In the genomic region with DNA sequence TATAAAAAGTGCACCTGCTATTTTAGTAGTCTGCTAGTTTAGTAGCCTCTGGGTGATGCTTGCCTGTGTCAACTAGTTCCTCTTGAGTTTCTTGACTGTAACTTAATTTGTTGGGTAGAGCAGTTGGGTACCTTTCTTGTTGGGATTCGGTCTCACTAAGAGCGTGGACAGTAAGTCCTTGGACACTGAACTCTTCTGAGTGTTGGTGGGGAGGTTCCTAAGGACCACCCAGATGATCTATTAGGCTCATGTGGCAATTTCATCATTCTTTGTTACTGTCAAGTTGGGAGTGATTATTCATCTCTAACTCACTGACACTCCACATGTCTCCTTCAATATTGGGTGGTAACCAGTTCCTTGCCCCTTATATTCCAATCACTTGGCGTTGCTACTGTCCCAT, we compare ENCODE assay signal across 17 mouse cellular contexts.
"Had no signal": no experiment of that assay in that cellular context is flagged by ENCODE, and none has a peak within 500 bp of the region (broad histone marks: within the 10 kb centered on the region; RNA-seq: fewer than 3 reads in every experiment).

No protein-coding gene starts in this region.

- H3K36me3 ChIP-seq: lung, embryonic 15.5 days; midbrain, embryonic 12.5 days; neural tube, embryonic 12.5 days; stomach, embryonic 15.5 days had no signal

- H3K9ac ChIP-seq: liver, postnatal 0 days; lung, embryonic 15.5 days; midbrain, embryonic 12.5 days; neural tube, embryonic 12.5 days; stomach, embryonic 15.5 days had no signal

- H3K4me2 ChIP-seq: lung, embryonic 15.5 days; midbrain, embryonic 12.5 days; neural tube, embryonic 12.5 days; stomach, embryonic 15.5 days had no signal

- H3K4me1 ChIP-seq: lung, embryonic 15.5 days; megakaryocyte, embryonic 14.5 days had no signal

- H3K27ac ChIP-seq: lung, embryonic 15.5 days; macrophage; midbrain, embryonic 12.5 days; neural tube, embryonic 12.5 days; stomach, embryonic 15.5 days; stomach, postnatal 0 days had no signal

- H3K27me3 ChIP-seq: lung, embryonic 15.5 days; megakaryocyte, embryonic 14.5 days; stomach, embryonic 15.5 days had no signal

- H3K9me3 ChIP-seq: lung, embryonic 15.5 days; megakaryocyte, embryonic 14.5 days; midbrain, embryonic 12.5 days; neural tube, embryonic 12.5 days; stomach, embryonic 15.5 days had no signal

- DNase-seq: liver, postnatal 0 days; lung, adult 2 months; lung, postnatal 14 days; lung, postnatal 36 days; midbrain, embryonic 14.5 days; right cerebral cortex, postnatal 14 days; thymus, adult 2 months; thymus, postnatal 25 days; thymus, postnatal 4 days had no signal

- ATAC-seq: liver, postnatal 0 days; lung, postnatal 0 days had no signal

- H3K4me3 ChIP-seq: lung, embryonic 15.5 days; megakaryocyte, embryonic 14.5 days; midbrain, embryonic 12.5 days; neural tube, embryonic 12.5 days; stomach, embryonic 15.5 days had no signal
